Mouse (Mus musculus): ENCODE results near the gene Gm7861.
"Not testable (repeated sequence)": the region's sequence is repeated elsewhere in the genome, so short reads cannot be mapped to it uniquely, and the experiment has no call there.

Gene Gm7861

GRCm38 (mm10) chr8:21594408-21594807, at the start of gene Gm7861:
TSS of gene Gm7861 (minus strand) at chr8:21594508.
- DNase-seq (ENCODE audit: low read depth, low spot score): not testable (repeated sequence)

GRCm38 (mm10) chr8:21617883-21618282, 23.6 kb upstream of the Gm7861 start, which contains the start of gene Defa26:
TSS of gene Defa26 (plus strand) at chr8:21618183.
- not testable (repeated sequence) for DNase-seq (ENCODE audit: low read depth, low spot score)

GRCm38 (mm10) chr8:21582706-21583105, 11.6 kb downstream of the Gm7861 start, which contains the start of gene Defa28:
TSS of gene Defa28 (plus strand) at chr8:21583006.
- DNase-seq (ENCODE audit: low read depth, low spot score): not testable (repeated sequence)

GRCm38 (mm10) chr8:21565086-21565485, 29.2 kb downstream of the Gm7861 start, which contains the start of gene Defa37:
TSS of gene Defa37 (plus strand) at chr8:21565386.
- DNase-seq (ENCODE audit: low read depth, low spot score): not testable (repeated sequence)
